Mouse (Mus musculus) left cerebral cortex, postnatal 36 days (tissue): Measurements from ENCODE around the gene Gm13889. TPM values are rescaled to one million over a fixed set of nuclear protein-coding genes. Genes with fewer than 3 reads are reported as not detected.

Experiments
- DNase-seq, 2 experiments: peaks; one replicate each; pipeline ENCODE4 v3.0.0; 2021 to 2022; ENCODE audit warnings: low spot score in 2 of 2, mixed read lengths in 1 of 2
- intact Hi-C: fragments of 180-260 bp; cut with DNase I; formaldehyde crosslinking; loops from one replicate; pipeline ENCODE4 v1.15.1; 2025
- total RNA-seq, 2 experiments: library from RNA; stranded (reverse); gene quantifications; 2 replicates each; pipeline ENCODE4 v1.2.3; 2021

The Gm13889 gene
- total RNA-seq, 2 experiments from 2014 or later = 45.1 to 54.3 TPM

DNA sequence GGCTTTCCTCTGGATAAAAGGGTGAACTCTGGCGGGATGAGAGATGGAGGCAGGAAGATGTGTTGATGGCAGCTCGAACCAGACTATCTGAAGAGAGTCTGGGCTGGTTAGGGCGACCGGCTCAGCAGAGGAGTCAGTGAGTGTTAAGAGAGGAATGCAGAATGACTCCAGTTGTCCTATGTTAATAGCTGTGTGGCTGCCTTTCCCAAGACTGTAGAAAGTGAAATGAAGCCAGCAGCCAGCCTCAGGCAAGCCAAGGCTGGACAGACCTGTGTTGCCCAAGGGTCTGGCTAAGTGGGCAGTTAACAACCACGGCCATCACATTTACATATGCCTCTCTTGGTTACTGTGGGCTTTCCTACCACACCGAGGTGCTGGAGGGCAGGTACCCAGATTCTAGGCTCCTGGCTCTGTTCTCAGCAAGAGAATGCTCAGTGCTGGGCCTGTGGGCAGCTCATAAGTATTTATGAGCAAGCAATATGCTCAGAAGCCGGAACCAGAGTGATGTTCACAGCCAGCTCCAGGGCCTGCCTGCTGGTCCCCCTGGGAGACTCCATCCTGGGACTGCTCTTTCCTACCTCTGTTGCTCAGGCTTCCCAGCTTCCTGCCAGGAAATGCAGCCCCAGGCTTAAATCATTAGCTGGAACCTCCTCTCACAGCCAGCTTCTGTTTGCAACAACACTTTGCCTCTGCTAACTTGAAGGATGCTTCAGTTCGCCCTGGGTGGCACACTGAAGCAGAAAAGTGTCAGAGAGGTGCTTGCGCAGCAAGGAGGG is 49.3 kb downstream of the Gm13889 start:
- no peak for DNase-seq
- intact Hi-C loops = no loop called here

DNA sequence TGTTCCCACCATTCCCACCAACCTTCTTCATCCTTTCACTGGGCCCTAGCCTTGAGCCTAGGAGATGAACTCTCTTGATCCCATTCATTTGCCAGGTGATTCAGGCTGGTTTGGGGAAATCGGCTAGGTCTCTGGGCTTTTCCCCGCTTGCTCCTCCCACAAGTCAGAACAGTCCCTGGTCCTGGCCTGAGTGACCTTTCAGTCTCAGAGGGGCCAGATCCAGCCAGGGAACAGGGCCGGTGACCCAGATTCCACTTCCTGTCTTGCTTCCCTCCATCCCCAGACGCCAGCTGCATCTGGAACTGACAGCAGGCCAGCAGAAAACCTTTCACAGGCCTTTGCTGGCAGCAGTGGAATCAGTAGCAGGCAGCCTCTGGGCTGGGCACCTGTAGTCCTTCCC is 50.7 kb downstream of the Gm13889 start:
- DNase-seq = no peak
- intact Hi-C loops = no loop called here

Other genes starting within 250 kb of the Gm13889 start
- 10 to 100 TPM; 49.3 to 54.2 TPM for gene Ext2, start 134.6 kb downstream of the Gm13889 start, total RNA-seq
- gene Accs, start 107.3 kb downstream of the Gm13889 start, total RNA-seq = 1 to 10 TPM; 2.5 to 4.0 TPM
- 1 to 10 TPM in 1 of 2 experiments, under 1 TPM in 1; 0.79 to 1.7 TPM for gene Accsl, start 88.0 kb downstream of the Gm13889 start, total RNA-seq
- 1 to 10 TPM in 1 of 2 experiments, not detected in 1; 1.2 TPM for gene Gm27027, start 39.2 kb upstream of the Gm13889 start, total RNA-seq
- gene Alkbh3, start 53.6 kb upstream of the Gm13889 start, total RNA-seq = 10 to 100 TPM; 22.2 to 25.3 TPM
- gene Hsd17b12, start 200.8 kb upstream of the Gm13889 start, total RNA-seq = 10 to 100 TPM; 69.6 to 76.1 TPM